Mouse (Mus musculus): ENCODE results near the gene Gstp1.
"Not testable (repeated sequence)": the region's sequence is repeated elsewhere in the genome, so short reads cannot be mapped to it uniquely, and the experiment has no call there.

Gstp1 gene

GRCm38 (mm10) chr19:4037788-4038232 is at the start of gene Gstp1:
Gene Gstp1 (minus strand): TSS chr19:4037985.
- ATAC-seq (ENCODE audit: insufficient number of reproducible peaks, low FRiP score, low TSS enrichment): peak; percentile 70; the same call in 1 of the 2 replicates

GRCm38 (mm10) chr19:4087090-4087489 is 49.3 kb upstream of the Gstp1 start:
- ATAC-seq (ENCODE audit: insufficient number of reproducible peaks, low FRiP score, low TSS enrichment): no peak

GRCm38 (mm10) chr19:4086156-4086555 is 48.4 kb upstream of the Gstp1 start:
- ATAC-seq (ENCODE audit: insufficient number of reproducible peaks, low FRiP score, low TSS enrichment): no peak

GRCm38 (mm10) chr19:4084984-4085383 is 47.2 kb upstream of the Gstp1 start:
- no peak for ATAC-seq (ENCODE audit: insufficient number of reproducible peaks, low FRiP score, low TSS enrichment)

- ATAC-seq (ENCODE audit: insufficient number of reproducible peaks, low FRiP score, low TSS enrichment): no peak
These were observed 46.0 kb upstream of the Gstp1 start for GRCm38 (mm10) chr19:4083826-4084225.

GRCm38 (mm10) chr19:4083316-4083715 is 45.5 kb upstream of the Gstp1 start:
- ATAC-seq (ENCODE audit: insufficient number of reproducible peaks, low FRiP score, low TSS enrichment): no peak

GRCm38 (mm10) chr19:4082219-4082965 is 44.6 kb upstream of the Gstp1 start:
- ATAC-seq (ENCODE audit: insufficient number of reproducible peaks, low FRiP score, low TSS enrichment): no peak

- no peak for ATAC-seq (ENCODE audit: insufficient number of reproducible peaks, low FRiP score, low TSS enrichment)
These were observed 43.6 kb upstream of the Gstp1 start, which contains the start of gene Cabp2 for GRCm38 (mm10) chr19:4081394-4081793. Gene Cabp2 (plus strand): TSS chr19:4081578.

GRCm38 (mm10) chr19:4080511-4081009 is 42.8 kb upstream of the Gstp1 start:
- peak; percentile 89 for ATAC-seq (ENCODE audit: insufficient number of reproducible peaks, low FRiP score, low TSS enrichment)

GRCm38 (mm10) chr19:4079594-4079993 is 41.8 kb upstream of the Gstp1 start:
- no peak for ATAC-seq (ENCODE audit: insufficient number of reproducible peaks, low FRiP score, low TSS enrichment)

GRCm38 (mm10) chr19:4075531-4075930 is 37.7 kb upstream of the Gstp1 start:
- ATAC-seq (ENCODE audit: insufficient number of reproducible peaks, low FRiP score, low TSS enrichment): no peak

GRCm38 (mm10) chr19:4072706-4073424 is 35.1 kb upstream of the Gstp1 start:
- ATAC-seq (ENCODE audit: insufficient number of reproducible peaks, low FRiP score, low TSS enrichment): no peak

GRCm38 (mm10) chr19:4071406-4071805 is 33.6 kb upstream of the Gstp1 start:
- no peak for ATAC-seq (ENCODE audit: insufficient number of reproducible peaks, low FRiP score, low TSS enrichment)

- no peak for ATAC-seq (ENCODE audit: insufficient number of reproducible peaks, low FRiP score, low TSS enrichment)
These were observed 33.0 kb upstream of the Gstp1 start for GRCm38 (mm10) chr19:4070756-4071155.

GRCm38 (mm10) chr19:4070311-4070710 is 32.5 kb upstream of the Gstp1 start:
- ATAC-seq (ENCODE audit: insufficient number of reproducible peaks, low FRiP score, low TSS enrichment): no peak

- ATAC-seq (ENCODE audit: insufficient number of reproducible peaks, low FRiP score, low TSS enrichment): no peak
These were observed 31.1 kb upstream of the Gstp1 start for GRCm38 (mm10) chr19:4068717-4069410.

GRCm38 (mm10) chr19:4068242-4068641 is 30.5 kb upstream of the Gstp1 start:
- ATAC-seq (ENCODE audit: insufficient number of reproducible peaks, low FRiP score, low TSS enrichment): not testable (repeated sequence)

GRCm38 (mm10) chr19:4066877-4067276 is 29.1 kb upstream of the Gstp1 start:
- ATAC-seq (ENCODE audit: insufficient number of reproducible peaks, low FRiP score, low TSS enrichment): no peak

GRCm38 (mm10) chr19:4066280-4066679 is 28.5 kb upstream of the Gstp1 start:
- no peak for ATAC-seq (ENCODE audit: insufficient number of reproducible peaks, low FRiP score, low TSS enrichment)

GRCm38 (mm10) chr19:4064501-4064900 is 26.7 kb upstream of the Gstp1 start:
- ATAC-seq (ENCODE audit: insufficient number of reproducible peaks, low FRiP score, low TSS enrichment): not testable (repeated sequence)

GRCm38 (mm10) chr19:4063357-4063756 is 25.6 kb upstream of the Gstp1 start:
- not testable (repeated sequence) for ATAC-seq (ENCODE audit: insufficient number of reproducible peaks, low FRiP score, low TSS enrichment)

Data from cerebellum, adult (tissue).